ENCODE assay signal across 27 mouse cellular contexts in the genomic region with DNA sequence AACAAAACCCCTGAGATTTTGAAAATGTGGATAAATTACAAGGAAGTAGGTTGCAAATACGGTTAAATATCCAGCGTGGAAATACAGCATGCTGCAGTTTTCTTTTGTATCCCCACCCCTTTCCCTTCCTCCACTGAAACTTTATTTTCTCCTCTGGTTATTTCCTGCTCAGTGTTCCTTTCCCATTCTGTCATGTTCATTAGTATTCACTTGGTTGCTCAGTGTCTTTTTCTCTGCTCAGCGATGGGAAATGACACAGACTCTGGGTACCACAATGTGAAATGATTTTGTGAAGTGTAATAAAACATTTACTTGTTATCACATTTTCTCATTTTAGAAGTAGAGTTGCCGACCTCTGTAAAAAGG.
DNase-seq lines count a peak whose midpoint lies in the region; ATAC-seq and TF ChIP-seq lines count a peak whose summit lies in the region.
"Had no signal": no experiment of that assay in that cellular context is flagged by ENCODE, and none has a peak within 500 bp of the region (broad histone marks: within the 10 kb centered on the region; RNA-seq: fewer than 3 reads in every experiment).

No protein-coding gene starts in this region.

- peak; percentile 58 for ATAC-seq in forebrain, postnatal 0 days
- no peak for ATAC-seq in forebrain, embryonic 13.5 days
- ATAC-seq in hindbrain, embryonic 16.5 days: peak; percentile 66; the same call in 1 of the 2 replicates
- ATAC-seq: CD4-positive, CD25-positive, alpha-beta regulatory T cell, adult 4 months; intestine, embryonic 15.5 days had no signal

- H3K27ac ChIP-seq in forebrain, postnatal 0 days (ENCODE audit: low read depth, low read length): no peak overlapping the region
- H3K27ac ChIP-seq in forebrain, embryonic 13.5 days: no peak overlapping the region
- no peak overlapping the region for H3K27ac ChIP-seq in hindbrain, embryonic 16.5 days (ENCODE audit: low read depth, low read length)
- H3K27ac ChIP-seq in hindbrain, embryonic 10.5 days: no peak overlapping the region
- H3K27ac ChIP-seq: gastrocnemius, adult 2 months; heart, embryonic 13.5 days; intestine, embryonic 15.5 days; layer of hippocampus, adult 2 months; left cerebral cortex, adult 2 months; limb, embryonic 12.5 days; lung, embryonic 15.5 days; midbrain, embryonic 12.5 days; stomach, embryonic 15.5 days had no signal

- H3K9me3 ChIP-seq in forebrain, postnatal 0 days (ENCODE audit: low read length): no peaks in the 10 kb centered on the region
- no peaks in the 10 kb centered on the region for H3K9me3 ChIP-seq in forebrain, embryonic 13.5 days (replicated peaks)
- H3K9me3 ChIP-seq in hindbrain, embryonic 16.5 days (ENCODE audit: control insufficient read depth, low read length): no peaks in the 10 kb centered on the region
- H3K9me3 ChIP-seq in hindbrain, embryonic 10.5 days: no peaks in the 10 kb centered on the region
- H3K9me3 ChIP-seq: heart, embryonic 13.5 days; intestine, embryonic 15.5 days; limb, embryonic 12.5 days; lung, embryonic 15.5 days; midbrain, embryonic 12.5 days; stomach, embryonic 15.5 days had no signal

- WGBS in forebrain, postnatal 0 days: 46% methylated on average over 4 of the region's 4 CpGs
- WGBS in forebrain, embryonic 13.5 days: 64% methylated on average over 4 of the region's 4 CpGs
- 43% methylated on average over 4 of the region's 4 CpGs for WGBS in hindbrain, embryonic 16.5 days
- WGBS in hindbrain, embryonic 10.5 days: 83% methylated on average over 4 of the region's 4 CpGs

- H3K36me3 ChIP-seq in forebrain, postnatal 0 days (ENCODE audit: insufficient read depth): no peaks in the 10 kb centered on the region
- no peaks in the 10 kb centered on the region for H3K36me3 ChIP-seq in forebrain, embryonic 13.5 days (ENCODE audit: poor library complexity, severe bottlenecking)
- no peaks in the 10 kb centered on the region for H3K36me3 ChIP-seq in hindbrain, embryonic 16.5 days (ENCODE audit: control insufficient read depth, insufficient read depth, low read length)
- H3K36me3 ChIP-seq in hindbrain, embryonic 10.5 days: no peaks in the 10 kb centered on the region
- H3K36me3 ChIP-seq: heart, embryonic 13.5 days; intestine, embryonic 15.5 days; limb, embryonic 12.5 days; lung, embryonic 15.5 days; midbrain, embryonic 12.5 days; stomach, embryonic 15.5 days had no signal

- DNase-seq in forebrain, postnatal 0 days: no peak
- no peak for DNase-seq in hindbrain, embryonic 10.5 days (ENCODE audit: low spot score)
- peak; percentile 14 for DNase-seq in retina, postnatal 1 day
- DNase-seq in retina, embryonic 14.5 days (ENCODE audit: low spot score): no peak
- DNase-seq in embryo, embryonic 11 days: no peak
- DNase-seq: adrenal gland, postnatal 25 days; cerebellum, adult 18-20 months; cerebellum, postnatal 10 days; gastrocnemius, adult 2 months; gastrocnemius, postnatal 36 days; heart, postnatal 10 days; kidney, adult 2 months; kidney, postnatal 36 days; thymus, postnatal 14 days had no signal

- H3K4me3 ChIP-seq in forebrain, postnatal 0 days (ENCODE audit: low read depth, low read length): no peak overlapping the region
- H3K4me3 ChIP-seq in forebrain, embryonic 13.5 days: no peak overlapping the region
- no peak overlapping the region for H3K4me3 ChIP-seq in hindbrain, embryonic 16.5 days (ENCODE audit: low read length)
- no peak overlapping the region for H3K4me3 ChIP-seq in hindbrain, embryonic 10.5 days
- H3K4me3 ChIP-seq: erythroblast, embryonic 14.5 days; gastrocnemius, adult 2 months; heart, embryonic 13.5 days; intestine, embryonic 15.5 days; layer of hippocampus, adult 2 months; left cerebral cortex, adult 2 months; limb, embryonic 12.5 days; lung, embryonic 15.5 days; midbrain, embryonic 12.5 days; stomach, embryonic 15.5 days had no signal

- 0 out of 2 replicates have a peak, but pooled peaks cover 4% of the 10 kb centered on the region for H3K4me1 ChIP-seq in forebrain, postnatal 0 days (ENCODE audit: insufficient read depth)
- H3K4me1 ChIP-seq in forebrain, embryonic 13.5 days: no peaks in the 10 kb centered on the region
- no peaks in the 10 kb centered on the region for H3K4me1 ChIP-seq in hindbrain, embryonic 16.5 days (ENCODE audit: control insufficient read depth, insufficient read depth, low read depth, low read length)
- H3K4me1 ChIP-seq in hindbrain, embryonic 10.5 days (replicated peaks): no peaks in the 10 kb centered on the region
- H3K4me1 ChIP-seq: intestine, embryonic 15.5 days; limb, embryonic 12.5 days; midbrain, embryonic 12.5 days; stomach, embryonic 15.5 days had no signal

- H3K4me2 ChIP-seq in forebrain, postnatal 0 days (ENCODE audit: low read depth): no peak overlapping the region
- no peak overlapping the region for H3K4me2 ChIP-seq in forebrain, embryonic 13.5 days
- no peak overlapping the region for H3K4me2 ChIP-seq in hindbrain, embryonic 16.5 days (ENCODE audit: low read length)
- H3K4me2 ChIP-seq: heart, embryonic 13.5 days; intestine, embryonic 15.5 days; limb, embryonic 12.5 days; liver, embryonic 11.5 days; lung, embryonic 15.5 days; midbrain, embryonic 12.5 days; stomach, embryonic 15.5 days had no signal

- no peak for TF ChIP-seq CTCF in forebrain, postnatal 0 days (IDR thresholded peaks at IDR 0.05; ENCODE audit: low read depth)

- no peaks in the 10 kb centered on the region for H3K27me3 ChIP-seq in forebrain, postnatal 0 days (ENCODE audit: insufficient read depth, low read length)
- no peaks in the 10 kb centered on the region for H3K27me3 ChIP-seq in forebrain, embryonic 13.5 days
- no peaks in the 10 kb centered on the region for H3K27me3 ChIP-seq in hindbrain, embryonic 16.5 days (replicated peaks; ENCODE audit: control insufficient read depth, insufficient read depth, low read length)
- no peaks in the 10 kb centered on the region for H3K27me3 ChIP-seq in hindbrain, embryonic 10.5 days (ENCODE audit: insufficient read depth, poor library complexity, severe bottlenecking)
- H3K27me3 ChIP-seq: heart, embryonic 13.5 days; intestine, embryonic 15.5 days; limb, embryonic 12.5 days; lung, embryonic 15.5 days; midbrain, embryonic 12.5 days; stomach, embryonic 15.5 days had no signal

- H3K9ac ChIP-seq in forebrain, postnatal 0 days: no peak overlapping the region
- no peak overlapping the region for H3K9ac ChIP-seq in forebrain, embryonic 13.5 days
- no peak overlapping the region for H3K9ac ChIP-seq in hindbrain, embryonic 16.5 days (ENCODE audit: low read depth, low read length)
- H3K9ac ChIP-seq: heart, embryonic 13.5 days; intestine, embryonic 15.5 days; limb, embryonic 12.5 days; lung, embryonic 15.5 days; midbrain, embryonic 12.5 days; stomach, embryonic 15.5 days had no signal
